Mouse (Mus musculus): ENCODE data around the gene Sphk2. TPM values are rescaled to one million over a fixed set of nuclear protein-coding genes. Genes with fewer than 3 reads are reported as not detected.

The Sphk2 gene
- total RNA-seq, 2 experiments from 2014 or later = 2.6 to 4.6 TPM

DNA sequence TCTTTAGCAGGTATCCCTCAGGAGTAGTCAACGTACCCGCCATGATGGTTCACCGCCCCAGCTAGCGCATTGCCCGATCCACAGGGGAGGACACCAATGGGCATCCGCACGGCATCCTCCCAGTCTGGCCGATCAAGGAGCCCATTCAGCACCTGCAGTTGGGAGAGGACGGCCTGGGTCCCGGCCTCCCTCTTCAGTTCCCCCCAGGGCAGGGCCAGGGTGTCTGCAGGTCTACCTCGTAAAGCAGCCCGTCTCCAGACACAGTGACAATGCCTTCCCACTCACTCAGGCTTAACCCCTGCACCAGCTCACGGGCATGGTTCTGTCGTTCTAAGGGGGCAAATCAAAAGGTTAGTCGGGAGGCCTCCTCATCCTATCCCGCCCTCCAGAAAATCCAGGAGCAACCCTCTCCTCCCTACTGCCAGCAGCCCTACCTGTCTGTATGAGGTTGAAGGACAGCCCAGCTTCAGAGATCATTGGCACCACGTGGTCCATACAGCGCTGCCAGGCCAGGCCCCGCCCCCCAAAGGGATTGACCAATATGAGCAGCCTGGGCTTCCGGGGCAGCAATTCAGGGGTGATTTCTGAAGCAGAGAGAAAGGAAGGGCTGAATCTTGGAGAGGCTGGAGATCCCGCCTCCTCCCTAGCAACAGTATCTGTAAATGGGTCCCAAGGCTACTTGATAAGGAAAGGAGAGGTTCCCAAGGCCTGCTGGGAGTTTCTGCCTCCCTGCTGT, 5.6 kb downstream of the Sphk2 start:
- ATAC-seq (replicated peaks; ENCODE audit: low FRiP score, poor library complexity, severe bottlenecking) = no peak

DNA sequence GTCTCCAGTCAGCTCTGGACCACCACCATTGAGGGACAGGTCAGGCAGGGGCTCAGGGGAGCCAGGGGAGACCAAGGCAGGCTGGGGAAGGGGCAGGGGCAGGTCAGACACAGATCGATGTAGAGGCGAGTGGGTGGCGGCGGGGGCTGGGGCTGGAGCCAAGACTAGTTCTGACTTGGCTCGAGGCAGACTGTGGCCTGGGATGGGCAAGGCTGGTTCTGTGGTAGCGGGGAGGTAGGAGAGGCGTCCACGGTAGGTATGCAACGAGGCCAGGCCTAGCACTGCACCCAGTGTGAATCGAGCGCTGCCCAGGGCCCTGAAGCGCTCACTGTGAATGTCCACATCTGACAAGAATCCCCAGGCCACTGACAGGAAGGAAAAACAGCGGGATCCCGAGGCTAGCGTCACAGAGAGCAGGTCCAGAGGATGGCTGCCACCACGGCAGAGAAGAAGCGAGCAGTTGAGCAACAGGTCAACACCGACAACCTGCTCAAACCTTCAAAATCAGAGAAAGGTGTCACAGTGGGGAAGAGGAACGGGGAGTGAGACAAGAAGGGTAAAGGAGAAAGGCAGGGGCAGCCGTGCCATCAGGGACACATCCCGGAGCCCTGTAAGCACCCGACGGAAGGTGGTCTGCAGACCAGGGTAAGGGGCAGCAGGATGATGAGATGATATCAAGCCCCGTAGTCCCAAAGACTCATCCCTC, 6.3 kb downstream of the Sphk2 start:
- no peak for ATAC-seq (replicated peaks; ENCODE audit: low FRiP score, poor library complexity, severe bottlenecking)

DNA sequence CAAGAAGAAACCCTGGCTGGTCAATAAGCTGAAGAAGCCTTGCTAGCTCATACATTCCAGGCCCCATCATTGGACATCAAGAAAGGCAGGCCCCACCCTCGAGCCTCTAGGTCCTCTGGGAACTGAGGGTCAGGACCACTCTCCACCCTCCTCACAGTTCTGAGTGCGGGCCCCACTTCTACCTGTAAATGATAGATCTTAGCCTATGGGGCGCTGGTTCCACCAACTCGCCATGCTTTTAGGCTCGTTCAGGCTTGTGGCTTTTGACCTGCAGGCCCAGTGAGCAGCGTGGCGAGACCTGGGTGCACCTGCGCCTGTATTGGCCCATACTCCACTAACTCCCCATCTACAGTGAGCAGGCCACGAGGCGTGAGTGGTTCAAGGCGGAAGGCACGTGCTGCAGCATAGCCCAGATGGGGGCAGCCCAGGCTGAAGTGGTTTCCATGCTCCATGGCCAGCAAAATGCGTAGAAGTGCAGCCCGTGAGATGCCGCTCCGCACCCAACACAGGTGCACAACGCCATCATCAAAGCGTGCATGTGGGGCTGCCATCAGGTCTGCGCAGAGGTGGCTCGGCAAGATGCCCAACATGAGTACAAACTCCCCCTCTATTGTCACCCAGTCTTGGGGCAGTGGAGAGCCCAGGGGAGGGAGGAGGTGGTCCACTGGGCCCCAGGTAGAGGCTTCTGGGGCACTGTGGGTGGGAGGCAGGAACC, 7.2 kb downstream of the Sphk2 start:
- no peak for ATAC-seq (replicated peaks; ENCODE audit: low FRiP score, poor library complexity, severe bottlenecking)

DNA sequence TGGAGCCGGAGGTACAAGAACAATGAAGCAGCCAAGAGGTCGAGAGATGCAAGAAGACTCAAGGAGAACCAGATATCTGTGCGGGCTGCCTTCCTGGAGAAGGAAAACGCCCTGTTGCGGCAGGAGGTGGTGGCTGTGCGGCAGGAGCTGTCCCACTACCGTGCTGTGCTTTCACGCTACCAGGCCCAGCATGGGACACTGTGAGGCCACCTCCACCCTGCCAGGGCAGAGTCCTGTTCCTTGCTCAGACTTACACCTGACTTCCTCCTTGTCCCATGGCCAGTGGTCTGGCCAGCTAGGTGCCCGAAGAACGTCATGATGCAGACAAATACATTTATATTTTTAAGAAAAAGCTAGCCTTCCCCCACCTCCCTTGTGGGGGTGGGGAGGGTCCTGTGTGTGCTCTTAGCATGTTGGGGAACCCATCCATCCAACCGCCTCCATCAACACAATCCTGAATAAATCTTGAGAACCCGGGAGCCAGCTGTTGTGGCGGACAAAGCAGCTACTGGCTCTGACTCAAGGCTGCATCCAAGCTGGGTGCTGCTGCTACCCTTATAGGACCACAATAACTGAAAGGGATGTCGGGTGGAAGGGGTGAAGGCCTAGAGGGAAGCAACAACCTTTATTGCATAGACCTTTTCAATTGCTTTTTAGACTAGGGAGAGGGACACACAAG, 8.0 kb downstream of the Sphk2 start:
- ATAC-seq (replicated peaks; ENCODE audit: low FRiP score, poor library complexity, severe bottlenecking) = no peak

DNA sequence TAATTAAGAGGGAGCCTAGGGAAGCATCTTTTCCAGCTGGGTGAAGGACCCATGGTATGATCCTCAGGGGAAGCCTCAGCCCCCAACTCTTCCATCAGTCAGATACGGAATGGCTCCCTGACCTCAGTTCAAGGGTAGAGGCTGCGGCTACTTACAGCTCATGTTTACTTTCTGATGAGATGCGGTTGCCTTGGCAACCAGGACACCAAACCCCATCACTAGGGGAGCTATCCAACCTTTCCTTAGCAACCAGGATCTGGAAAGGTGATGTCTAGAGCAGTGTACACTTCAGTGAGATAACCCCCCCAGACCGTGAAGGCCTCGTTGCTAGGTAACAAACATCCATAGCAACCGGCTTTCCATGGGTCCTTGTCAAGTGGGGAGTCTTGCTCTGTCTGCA, 8.8 kb downstream of the Sphk2 start:
- no peak for ATAC-seq (replicated peaks; ENCODE audit: low FRiP score, poor library complexity, severe bottlenecking)

DNA sequence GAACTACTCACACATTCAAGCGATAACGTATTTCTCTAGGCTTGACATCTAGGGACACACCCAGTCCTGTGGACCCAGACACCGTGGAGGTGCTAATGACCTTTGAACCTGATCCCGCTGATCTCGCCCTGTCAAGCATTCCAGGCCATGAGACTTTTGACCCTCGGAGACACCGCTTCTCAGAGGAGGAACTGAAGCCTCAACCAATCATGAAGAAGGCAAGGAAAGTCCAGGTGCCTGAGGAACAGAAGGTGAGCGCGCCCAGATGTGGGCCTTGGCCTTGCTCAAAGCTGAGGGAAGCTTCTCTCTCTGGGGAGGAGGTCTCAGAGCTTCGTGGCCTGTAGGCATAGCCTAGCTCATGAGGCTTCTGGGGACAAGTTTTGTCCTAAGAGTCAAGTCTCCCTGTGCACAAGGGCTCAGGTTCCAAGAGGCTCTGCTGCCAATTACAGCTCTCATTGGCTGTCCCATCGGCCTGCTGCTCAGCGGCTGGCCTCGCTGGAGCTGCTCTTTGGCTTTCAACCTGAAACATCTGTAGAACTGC, 9.5 kb downstream of the Sphk2 start:
- no peak for ATAC-seq (replicated peaks; ENCODE audit: low FRiP score, poor library complexity, severe bottlenecking)

DNA sequence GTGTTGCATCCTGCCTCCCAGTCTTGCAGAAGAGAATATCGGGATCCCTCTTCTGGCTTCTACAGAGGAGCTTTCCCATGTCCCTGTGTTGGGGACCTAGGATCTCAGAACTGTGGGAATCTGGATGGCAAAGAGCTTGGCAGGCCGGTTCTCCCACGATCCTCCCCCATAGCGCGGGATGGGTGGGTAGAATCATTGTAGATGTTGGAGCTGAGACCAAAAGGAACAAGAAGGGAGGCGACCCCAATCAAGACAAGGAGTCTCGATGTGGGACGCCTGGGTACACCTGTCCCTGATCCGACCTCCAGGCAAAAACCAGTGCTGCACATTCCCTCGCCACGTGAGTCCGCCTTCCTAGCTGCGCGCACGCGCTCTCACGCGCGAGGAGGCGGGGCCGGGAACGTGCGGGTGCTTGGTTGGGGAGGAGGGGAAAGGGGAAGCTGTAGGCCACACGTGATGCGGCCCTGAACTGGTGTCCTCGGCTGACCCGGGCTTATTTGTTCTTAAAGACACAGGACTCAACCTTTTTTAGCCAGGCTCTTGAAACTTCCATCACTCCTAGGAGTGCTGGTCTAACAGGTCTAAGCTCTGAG, 10.3 kb downstream of the Sphk2 start:
- 0 out of 2 replicates have a peak, but pooled peaks have one; percentile 18 for ATAC-seq (replicated peaks; ENCODE audit: low FRiP score, poor library complexity, severe bottlenecking)

DNA sequence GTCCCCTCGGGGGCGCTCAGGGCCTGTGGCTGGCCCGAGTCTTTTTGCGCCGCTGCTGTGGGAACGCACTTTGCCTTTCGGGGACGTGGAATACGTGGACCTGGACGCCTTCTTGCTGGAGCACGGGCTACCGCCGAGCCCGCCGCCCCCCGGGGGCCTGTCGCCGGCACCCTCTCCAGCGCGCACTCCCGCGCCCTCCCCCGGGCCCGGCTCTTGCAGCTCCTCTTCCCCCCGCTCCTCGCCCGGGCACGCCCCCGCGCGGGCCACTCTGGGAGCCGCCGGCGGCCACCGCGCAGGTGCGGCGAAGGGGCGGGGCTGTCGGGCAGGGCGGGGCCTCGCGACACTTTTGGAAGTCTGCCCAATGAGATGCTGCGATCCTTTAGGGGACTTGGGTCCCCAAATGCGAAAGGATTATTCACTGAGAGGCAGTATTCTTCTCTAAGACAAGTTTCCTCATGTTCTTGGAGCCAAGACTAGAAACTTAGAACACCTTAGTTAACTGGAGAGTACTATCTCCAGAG, 11.0 kb downstream of the Sphk2 start:
- ATAC-seq (replicated peaks; ENCODE audit: low FRiP score, poor library complexity, severe bottlenecking) = no peak

DNA sequence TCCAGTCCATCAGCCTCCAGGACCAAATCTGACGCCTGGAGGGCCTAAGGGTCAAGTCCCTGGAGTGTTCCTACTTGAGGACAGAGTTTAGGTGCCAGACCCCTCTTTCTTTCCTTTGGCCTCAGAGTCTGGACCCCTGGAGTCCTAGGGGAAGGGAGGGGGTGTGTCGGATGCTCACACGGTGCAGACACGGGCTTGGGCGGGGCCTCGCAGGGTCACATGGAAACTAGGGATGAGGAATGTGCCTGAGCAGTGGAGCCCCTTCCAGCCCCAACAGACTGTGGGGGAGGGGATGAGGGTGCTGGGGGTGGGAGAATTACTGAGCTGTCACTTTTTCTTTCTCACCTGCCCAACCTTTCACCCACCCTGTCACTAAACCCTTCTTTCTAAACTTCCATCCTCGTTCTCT, 11.9 kb downstream of the Sphk2 start:
- no peak for ATAC-seq (replicated peaks; ENCODE audit: low FRiP score, poor library complexity, severe bottlenecking)

DNA sequence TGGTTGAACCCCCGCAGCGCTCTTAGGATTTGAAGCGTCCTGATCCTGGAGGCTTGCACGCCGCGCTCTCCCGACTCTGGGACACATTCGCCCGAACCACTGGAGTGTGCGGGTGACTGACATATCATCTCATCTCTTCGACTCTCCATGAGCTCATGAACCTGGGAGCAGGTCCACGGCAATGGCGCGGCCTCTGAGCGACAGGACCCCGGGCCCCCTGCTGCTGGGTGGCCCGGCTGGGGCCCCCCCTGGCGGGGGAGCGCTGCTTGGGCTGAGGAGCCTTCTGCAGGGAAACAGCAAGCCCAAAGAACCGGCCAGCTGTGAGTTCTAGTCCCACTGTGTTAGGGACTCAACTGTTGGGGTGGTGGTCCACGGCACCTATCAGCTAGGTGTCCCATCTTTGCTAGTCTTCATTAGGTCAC, 12.3 kb downstream of the Sphk2 start:
- ATAC-seq (replicated peaks; ENCODE audit: low FRiP score, poor library complexity, severe bottlenecking) = no peak

DNA sequence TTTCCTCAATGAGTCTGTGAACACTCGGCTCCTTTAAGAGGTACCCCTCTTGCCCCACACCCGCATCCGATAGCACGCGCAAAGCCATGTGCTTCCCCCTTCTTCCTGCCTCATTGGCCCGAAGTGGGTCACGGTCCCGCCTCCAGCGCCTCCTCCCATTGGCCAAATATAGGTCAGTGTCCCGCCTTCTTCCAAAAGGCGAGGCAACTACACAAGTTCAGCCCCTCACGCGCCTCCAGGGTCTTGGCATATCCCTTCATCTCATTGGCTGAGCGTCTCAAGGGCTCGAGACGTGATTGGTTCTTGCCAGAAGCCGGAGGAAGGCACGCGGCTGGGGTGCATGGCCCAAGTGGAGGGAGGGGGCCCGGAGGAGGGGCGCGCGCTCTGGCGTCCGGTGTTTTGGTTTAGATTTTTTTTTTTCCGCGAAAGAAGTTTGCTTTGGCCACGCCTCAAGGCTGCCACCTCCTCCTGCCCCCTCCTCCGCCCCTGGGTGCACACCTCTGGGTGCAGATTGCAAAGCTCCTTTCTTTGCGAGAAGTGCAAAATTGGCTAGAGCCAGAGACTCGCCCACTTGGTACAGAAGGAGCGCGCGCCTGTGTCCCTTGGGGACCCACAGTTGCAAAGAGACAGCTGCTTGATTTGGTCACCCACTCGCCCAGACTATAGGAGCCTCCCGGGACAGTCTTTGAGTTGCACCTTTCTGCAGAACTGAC, 12.9 kb downstream of the Sphk2 start, which contains the start of gene Dbp:
Dbp (plus strand) TSS at position 359 of the 713 bp plus-strand sequence.
- peak; percentile 77 for ATAC-seq (replicated peaks; ENCODE audit: low FRiP score, poor library complexity, severe bottlenecking)

DNA sequence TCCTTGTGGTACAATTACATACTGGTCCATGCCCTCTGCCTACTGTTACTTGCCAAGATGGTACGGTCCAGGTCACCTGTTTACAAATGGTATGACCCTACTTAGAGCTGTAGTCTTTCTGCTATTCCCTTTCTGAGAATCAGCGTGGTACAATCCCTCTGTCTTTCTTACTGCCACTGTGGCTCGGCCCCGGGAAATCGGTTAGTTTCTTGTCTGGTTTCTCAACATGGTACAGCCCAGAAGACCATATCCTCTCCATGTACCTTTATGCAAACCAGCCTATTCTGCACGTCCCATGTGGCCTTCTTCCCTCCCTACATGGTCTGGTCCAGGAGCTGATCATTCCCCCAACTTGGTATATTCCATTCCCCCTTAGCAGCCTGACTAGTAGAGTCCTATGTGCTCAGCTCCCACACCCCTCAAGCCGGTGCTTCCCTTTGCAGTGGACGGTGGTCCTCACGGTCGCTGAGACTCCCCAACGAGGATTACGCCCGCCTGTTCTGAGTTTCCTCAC, 13.7 kb downstream of the Sphk2 start:
- no peak for ATAC-seq (replicated peaks; ENCODE audit: low FRiP score, poor library complexity, severe bottlenecking)

DNA sequence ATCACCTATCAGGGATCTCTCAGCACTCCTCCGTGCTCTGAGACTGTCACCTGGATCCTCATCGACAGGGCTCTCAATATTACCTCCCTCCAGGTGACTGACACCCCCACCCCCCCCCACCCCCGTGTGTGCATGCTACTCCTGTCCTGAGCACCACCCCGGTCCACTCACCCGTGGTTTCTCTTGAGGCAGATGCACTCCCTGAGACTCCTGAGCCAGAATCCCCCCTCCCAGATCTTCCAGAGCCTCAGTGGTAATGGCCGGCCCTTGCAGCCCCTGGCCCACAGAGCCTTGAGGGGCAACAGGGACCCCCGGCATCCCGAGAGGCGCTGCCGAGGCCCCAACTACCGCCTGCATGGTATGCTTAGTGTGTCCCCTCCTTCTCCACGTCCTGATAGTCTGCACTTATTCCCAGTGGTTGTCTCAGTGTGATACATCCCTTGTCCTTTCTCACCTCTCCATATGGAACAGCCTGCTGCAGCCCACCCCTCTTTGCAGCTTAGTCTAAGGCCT, 14.2 kb downstream of the Sphk2 start:
- no peak for ATAC-seq (replicated peaks; ENCODE audit: low FRiP score, poor library complexity, severe bottlenecking)

DNA sequence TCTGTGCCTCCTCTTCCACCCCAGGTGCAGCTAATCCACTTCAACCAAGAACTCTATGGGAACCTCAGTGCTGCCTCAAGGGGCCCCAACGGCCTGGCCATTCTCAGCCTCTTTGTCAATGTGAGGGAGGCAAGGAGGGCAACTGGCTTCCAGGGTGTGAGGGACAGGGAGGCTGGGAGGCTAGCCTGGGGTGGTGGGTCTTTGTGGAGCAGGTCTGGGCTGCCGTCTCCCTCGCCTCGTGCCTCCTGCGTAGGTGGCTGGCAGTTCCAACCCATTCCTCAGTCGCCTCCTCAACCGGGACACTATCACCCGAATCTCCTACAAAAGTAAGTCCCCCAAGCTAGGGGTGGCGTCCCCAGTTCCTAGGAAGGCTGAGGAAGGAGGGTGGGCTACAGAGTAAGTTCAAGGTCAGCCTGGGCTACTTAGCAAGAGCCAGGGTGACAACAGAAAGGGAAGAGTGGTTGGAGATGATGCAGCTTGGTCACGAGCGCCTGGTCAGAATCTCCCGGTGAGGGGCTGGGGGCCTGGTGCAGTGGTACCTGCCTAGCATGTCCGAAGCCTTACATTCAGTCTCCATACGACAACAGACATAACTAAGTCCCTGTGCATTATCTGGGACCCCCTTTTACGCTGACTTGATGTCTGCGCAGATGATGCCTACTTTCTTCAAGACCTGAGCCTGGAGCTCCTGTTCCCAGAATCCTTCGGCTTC, 14.8 kb downstream of the Sphk2 start:
- ATAC-seq (replicated peaks; ENCODE audit: low FRiP score, poor library complexity, severe bottlenecking) = no peak

DNA sequence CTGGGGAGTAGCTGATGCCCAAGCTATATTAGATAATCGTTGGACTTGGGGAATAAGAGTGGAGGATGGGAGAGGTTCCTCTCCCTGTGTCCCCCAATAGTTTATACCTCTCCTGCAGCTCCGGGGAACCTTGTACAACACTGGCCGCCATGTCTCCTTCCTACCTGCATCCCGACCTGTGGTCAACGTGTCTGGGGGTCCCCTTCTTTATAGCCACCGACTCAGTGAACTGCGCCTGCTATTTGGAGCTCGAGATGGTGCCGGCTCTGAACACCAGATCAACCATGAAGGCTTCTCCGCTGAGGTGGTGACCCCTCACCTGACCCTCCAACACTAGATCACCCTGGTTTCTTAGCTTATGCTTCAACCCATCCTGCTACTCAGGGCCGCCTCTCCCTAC, 15.5 kb downstream of the Sphk2 start:
- no peak for ATAC-seq (replicated peaks; ENCODE audit: low FRiP score, poor library complexity, severe bottlenecking)

DNA sequence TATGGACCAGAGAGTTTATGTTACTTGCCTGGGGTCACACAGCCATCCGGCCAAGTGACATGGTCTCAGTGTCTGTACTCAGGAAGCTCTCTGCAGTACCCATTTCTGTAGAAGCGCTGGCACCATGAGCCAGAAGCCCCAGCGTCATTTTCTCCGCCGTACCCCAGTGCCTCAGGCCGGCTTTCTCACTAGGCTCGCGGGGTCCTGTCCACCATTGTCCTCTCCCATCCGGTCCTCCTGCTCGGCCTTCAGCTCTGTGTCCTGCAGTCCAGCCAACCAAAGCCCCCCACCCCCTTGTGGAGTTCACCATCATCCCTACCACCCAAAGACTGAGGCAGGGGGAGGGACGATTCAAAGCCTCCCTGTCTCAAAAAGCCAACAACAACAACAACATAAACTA, 16.2 kb downstream of the Sphk2 start:
- no peak for ATAC-seq (replicated peaks; ENCODE audit: low FRiP score, poor library complexity, severe bottlenecking)

DNA sequence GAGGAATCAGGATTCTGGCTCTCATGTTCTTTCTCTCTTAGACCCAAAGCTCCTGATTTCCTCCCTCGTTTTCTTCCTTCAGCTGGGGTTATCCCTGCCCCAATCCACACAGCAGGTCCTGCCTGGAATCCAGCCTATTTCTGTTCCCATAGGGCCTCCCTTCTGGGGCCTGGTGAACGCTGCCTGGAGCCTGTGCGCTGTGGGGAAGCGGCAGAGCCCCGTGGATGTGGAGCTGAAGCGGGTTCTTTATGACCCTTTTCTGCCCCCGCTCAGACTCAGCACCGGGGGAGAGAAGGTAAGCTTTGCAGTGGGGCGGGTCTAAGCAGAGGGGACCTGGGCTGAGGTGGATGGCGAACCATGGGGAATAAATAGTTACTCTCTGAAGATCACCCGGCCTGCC, 16.7 kb downstream of the Sphk2 start:
- ATAC-seq (replicated peaks; ENCODE audit: low FRiP score, poor library complexity, severe bottlenecking) = no peak

Measured in erythroblast, adult 5-6 weeks (primary cell).